Mouse (Mus musculus): ENCODE results near the gene Eml1.
A peak's percentile ranks its signal among the peaks of the same experiment; 100 is the strongest.

Gene Eml1

DNA sequence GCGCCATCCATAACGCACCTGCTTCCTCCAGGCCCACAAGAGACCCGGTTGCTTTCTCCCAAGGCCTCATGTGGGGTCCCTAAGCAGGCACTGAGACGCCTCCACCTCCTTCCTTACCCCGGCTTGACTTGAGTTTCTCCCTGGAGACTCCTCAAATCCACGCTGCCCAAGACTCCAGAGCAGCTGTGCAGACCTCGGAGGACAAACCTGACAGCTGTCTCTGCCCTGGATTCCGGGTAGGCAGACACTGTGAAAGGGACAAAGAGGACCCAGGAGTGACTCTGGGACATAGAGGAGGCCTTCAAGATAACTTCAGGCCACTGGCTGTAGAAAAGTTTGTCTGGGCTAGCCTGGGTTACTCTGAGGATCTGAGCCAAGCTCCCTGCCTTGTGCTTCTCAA is 3.9 kb downstream of the Eml1 start:
- DNase-seq: no peak

DNA sequence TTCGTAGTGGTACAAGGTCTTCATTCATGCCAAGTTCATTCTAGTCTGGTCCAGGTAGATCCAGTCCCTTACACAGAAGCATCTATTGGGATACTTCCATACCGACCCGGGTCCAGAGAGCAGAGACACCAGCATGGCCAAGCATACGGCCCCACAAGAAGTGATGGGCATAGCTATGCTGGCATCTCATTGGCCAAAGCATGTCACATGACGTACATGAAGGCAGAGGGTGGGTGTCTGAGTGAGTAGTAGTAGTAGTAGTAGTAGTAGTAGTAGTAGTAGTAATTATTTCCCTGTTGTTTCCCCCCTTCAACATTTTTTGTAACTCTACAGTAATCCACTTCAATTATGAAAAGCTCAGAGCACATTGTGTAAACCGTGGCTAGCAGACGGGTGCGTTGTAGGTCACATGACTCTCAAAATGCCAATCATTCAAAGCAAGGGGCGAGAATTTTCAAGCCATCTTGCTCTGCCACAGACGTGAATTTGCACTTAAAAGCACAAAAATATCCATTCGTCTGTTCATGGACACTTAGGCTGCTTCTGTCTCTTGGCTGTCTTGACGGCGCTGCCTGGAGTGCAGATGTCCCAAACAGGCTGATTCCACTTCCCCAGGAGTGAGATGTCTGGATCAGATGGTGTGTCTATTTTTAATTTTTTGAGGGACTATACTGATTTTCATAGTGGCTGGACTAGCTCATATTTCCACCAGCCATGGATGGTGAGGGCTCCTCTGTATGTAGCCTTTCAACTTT is 7.8 kb downstream of the Eml1 start:
- no peak for DNase-seq

DNA sequence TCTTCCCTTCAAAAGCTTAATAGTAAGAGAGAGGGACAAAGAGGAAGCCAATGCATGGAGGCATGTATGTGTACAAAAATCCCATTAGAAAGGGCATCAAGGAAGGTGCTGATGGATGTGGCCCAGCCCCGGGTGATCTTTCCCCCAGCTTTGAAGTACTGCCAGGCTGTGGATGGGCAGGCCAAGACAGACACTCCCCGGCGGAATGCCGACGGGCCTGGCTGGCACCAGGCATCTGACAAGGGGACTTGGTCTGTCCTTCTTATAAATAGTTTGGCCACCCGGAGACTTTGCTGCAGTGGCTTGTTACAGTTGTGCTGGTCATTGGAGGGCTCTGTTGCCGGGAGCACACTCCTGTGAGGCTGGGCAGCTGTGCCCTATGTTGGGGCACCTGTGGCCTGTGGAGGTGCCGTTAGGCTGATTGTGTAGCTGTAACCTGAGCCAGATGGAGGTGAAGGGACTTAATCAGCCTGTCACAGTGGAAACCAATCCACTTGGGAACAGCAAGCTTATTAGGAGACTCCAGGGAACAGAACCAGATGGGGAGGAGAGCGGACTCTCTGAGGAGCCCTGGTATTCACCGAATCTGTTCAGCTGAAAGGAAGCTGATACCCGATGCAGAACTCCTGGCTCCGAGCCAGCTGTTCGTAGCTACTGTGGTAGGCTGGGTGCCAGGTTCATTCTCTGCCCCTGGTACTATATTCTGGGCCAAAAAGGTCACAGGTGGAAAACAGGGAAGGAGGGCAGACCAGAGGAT is 15.9 kb downstream of the Eml1 start:
- DNase-seq: no peak

DNA sequence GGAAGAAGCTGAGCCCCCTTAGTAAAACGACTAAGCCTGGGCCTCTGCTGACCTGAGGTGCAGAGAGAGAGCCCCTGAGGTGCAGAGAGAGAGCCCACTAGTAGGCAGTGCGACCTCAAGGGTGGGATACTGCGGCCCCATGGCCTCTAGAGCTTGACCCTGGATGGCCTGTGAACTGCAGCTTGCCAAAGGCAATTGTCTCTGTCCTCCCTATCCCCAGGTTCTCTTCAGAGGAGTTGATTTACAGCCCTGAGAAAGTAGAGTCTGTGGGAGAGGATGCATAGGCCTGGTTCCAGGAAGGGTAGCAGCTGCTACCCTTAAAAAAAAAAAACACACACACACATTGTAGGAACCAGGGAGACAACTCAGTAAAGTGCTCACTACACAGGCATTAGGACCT is 19.0 kb downstream of the Eml1 start:
- no peak for DNase-seq

DNA sequence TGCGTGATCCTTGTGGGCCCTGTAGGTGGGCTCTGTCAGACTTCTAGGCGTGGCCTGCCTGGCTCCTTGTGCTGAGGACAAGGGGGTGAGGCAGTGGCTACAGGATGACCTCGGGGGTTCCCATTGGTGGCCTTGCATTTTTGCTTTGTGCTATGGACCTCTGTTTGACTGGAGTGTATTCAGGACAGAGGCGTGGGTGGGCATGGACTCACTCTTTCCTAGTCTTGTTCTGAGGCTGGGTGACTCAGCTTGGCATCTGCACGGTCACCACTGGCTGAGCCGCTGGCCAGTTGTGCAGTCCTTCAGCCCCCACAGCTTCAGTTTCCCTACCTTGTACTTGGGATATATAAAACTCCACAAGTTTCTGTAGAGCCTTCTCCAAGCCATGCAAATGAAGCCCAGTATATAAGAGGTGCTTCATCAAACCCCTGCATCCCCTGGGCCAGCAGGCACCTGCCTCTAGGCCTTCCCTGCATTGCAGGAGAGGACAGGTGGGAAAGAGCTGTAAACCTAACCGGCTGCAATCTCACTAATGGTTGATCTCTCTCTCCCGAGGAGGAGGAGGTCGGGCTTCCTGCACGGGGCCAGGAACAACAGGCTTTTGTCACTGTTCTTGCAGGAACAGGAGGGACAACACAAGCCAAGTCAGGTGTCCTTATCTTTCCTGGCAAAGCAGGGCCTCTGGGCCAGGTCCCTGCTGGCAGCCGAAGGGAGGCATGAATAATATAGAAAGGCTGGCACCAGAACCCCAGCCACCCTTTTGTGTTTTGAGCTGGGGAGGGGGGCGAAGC is 21.7 kb downstream of the Eml1 start:
- DNase-seq: no peak

DNA sequence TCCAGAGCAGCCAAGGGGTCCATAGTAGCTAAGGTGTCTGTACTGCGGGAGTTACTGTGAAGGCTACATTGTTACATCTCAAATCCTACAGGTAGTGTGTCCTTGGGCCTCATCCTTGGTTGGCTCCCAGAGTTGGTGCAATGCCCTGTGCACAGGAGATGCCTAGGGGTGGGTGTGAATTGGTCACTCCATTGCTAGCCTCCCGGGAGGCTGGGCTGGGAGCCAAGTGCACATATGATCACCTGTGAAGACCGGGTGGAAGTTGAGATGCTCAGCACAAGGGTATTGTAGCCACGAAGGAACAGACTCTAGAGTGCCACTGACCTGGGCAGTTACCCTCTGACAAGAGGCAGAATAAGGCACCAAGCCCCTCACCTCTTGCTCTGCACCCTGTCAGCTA is 22.3 kb downstream of the Eml1 start:
- DNase-seq: no peak

DNA sequence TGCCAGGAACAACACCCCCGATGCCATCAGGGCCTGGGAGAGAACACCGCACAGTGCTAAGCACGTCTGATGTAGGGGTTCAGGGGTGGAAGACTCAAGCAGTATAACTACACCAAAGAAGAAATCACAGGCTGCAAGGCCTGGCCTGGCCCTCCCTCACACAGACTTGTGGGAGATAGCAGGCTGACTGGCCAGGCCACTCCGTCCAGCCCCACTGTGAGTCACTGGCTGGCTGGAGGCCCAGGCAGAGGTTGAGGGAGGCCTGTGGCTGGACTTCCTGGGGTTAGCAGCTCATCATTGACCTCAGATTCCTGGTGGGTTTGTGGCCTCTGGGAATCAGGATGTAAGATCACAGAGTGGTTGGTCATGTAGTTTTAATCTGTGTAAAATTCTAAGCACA is 22.9 kb downstream of the Eml1 start:
- no peak for DNase-seq

DNA sequence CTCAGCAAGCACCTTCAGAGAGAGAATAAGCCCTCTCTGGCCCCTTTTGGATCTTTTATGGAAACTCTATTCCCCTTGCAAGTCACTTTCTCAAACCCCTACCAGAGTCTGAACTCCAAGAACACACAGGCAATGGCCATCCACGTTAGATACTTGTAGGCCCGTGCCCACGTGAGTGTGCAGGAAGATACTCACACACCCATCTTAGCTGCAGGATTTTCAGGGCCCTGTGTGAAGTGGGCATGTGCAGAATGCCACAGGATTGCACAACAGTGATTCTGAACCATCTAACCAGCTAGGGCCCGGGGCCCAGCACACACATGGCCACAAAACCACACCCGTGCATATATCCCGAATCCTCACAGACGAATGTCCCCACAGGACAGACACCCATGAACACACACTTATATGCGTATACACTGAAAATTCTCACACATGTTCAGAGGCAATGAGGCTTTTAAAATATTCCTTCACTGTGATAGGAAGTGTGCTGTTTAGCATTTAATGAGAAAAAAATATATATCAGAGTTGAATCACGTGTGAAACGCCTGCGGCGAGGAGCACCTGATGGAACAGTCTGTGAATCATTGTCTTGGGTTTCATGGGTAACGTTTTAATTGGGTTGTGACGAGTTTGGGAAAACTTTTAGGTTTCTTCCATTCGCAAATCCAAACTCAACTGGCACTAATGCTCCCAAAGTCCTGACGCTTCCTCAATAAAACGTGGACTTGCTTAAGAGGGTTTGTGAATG is 24.0 kb downstream of the Eml1 start:
- DNase-seq: no peak

DNA sequence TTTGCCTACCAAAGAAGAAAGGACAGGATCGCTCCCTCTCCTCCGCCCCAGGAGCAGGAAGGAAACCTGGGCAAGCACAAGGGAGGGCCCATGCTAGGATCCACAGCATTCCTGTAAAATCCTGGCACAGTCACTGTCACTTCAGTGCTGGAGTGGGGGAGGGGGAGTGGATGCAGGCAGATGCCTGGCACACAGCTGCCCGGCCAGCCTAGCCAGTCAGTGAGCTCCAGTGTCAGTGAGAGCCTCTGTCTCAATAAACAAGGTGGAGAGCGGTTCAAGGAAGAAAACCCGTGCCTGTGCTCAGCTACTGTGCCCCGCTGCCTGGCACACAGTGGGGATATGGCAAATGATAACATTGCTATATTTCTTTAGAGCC is 24.5 kb downstream of the Eml1 start:
- no peak for DNase-seq

DNA sequence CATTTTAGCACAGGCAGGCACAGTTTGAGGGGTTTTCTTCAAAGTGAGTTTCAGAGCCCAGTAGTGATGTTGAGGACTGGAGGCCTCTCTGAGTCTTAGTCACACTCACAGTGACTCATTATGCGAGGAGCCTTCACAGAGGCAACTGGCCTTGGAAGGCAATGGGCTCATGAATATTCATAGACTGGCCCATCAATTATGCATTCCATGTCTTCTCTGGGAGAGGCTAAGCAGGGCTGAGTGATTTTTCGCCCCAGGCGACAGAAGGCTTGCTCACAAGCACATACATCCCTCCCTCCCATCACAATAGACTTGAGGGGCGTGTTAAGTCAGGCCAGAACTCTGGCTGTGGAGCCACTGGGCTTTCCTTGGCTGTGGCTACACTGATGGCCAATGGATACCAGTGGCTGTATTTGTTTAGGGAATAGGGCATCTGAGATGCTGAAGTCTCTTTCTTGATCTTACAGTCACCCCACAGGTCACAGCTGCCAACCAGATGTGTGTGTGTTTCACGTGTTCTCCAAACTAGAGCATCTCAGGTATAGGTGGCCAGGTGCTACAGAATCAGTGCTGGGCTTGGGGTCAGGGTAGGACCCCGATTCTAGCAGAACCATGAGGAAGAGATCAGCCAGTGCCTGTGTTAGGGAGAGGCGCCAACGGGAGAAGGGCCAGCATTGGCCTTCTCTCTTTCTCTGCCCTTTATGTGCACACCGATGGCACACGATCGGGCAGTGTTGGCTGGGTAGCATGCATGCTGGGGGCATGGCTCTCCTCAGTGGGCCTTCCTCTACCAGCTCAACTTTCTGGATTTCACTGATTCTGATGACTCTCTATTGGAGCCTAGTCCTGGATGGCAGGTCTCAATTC is 25.6 kb downstream of the Eml1 start:
- no peak for DNase-seq

DNA sequence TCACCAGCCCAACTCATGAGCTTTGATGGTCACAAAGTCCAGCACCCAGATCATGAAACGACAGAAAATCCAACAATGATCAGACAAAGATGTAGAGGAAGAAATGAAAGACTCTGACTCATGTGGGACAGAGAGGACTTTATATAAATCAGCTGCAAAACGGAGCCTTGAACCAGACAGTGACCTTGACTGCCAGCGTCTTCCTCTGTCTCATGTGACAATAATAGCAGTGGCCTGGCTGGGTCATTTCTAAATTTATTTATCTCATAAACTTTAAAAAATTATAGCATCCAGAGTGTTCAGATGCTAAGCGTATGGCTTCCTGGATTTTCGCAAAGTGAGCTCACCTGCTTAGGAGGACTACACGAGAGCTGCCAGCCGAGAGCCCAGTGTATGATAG is 27.9 kb downstream of the Eml1 start:
- DNase-seq: no peak

DNA sequence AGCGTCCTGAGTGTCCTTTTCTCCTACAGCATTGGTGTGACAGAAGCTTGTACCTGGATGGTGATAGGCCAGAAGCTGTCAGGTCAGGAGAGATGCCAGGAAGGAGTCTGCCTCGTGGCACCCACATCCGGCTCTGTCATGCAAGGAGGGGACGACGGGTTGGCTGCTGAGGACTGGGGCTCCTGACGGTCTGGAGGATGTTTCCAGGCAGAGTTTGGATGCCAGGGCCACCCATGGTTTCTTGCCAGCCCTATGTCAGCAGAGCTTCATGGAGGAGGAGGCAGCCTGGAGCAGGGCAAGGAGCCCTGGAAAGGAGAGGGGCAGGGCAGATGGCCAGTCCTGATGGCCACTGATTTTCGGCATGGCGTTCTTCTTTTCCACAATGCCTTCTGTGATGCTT is 28.4 kb downstream of the Eml1 start:
- DNase-seq: no peak

DNA sequence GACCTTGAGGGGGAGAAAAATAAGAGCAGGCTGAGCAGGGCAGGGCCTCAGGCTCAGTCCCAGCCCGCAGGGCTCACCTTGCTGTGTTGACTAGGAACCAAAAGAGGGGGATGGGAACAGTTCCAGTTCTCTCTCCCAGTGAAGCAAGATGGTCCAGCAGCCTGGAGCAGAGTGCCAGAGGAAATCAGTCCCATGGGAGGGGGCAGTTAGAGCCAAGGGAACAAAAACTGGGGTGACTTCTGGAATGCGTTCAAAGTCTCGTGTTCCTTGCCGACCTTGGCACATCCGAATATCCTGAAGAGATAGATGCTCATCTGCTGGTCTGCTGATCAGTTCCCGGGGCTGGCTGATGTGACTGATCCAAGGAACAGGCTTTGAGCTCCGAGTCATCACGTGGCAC is 30.2 kb downstream of the Eml1 start:
- no peak for DNase-seq

DNA sequence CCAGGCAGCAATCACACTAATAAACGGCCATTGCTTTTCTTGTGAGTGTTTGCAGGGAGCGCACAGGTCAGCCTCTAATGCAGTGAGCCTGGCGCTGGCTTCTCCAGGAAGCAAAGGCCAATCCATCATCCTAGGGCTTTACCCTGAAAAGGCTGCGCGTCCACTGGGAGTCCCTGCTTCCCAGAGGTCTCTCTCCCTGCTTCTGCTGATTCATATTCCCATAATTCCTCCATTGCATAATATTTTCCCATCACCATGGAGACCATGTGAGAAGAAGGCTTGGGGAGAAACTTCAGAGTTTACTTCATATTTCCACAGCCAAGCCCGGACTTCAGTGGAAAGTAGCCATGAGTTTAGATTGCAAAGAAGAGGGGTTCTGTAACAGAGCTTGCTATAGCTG is 33.2 kb downstream of the Eml1 start:
- no peak for DNase-seq

DNA sequence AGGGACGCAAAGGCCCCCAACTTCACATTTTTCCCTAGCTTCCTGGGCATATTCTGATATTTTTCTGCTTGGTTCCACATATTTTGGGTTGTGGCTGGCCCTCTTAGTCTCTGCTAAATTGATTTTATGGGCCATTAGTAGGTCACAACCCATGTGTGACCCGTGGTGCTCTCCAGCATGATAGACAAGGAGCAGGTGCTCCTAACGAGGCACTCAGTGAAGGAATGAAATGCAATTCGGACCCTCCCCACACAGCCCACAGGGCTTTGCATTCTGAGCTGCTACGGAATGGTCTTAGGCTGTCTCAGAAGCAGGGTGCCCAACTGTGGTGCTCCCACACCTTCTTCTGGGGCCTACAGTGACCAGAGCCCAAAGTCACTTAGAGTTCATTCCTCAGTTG is 38.3 kb downstream of the Eml1 start:
- DNase-seq: no peak

DNA sequence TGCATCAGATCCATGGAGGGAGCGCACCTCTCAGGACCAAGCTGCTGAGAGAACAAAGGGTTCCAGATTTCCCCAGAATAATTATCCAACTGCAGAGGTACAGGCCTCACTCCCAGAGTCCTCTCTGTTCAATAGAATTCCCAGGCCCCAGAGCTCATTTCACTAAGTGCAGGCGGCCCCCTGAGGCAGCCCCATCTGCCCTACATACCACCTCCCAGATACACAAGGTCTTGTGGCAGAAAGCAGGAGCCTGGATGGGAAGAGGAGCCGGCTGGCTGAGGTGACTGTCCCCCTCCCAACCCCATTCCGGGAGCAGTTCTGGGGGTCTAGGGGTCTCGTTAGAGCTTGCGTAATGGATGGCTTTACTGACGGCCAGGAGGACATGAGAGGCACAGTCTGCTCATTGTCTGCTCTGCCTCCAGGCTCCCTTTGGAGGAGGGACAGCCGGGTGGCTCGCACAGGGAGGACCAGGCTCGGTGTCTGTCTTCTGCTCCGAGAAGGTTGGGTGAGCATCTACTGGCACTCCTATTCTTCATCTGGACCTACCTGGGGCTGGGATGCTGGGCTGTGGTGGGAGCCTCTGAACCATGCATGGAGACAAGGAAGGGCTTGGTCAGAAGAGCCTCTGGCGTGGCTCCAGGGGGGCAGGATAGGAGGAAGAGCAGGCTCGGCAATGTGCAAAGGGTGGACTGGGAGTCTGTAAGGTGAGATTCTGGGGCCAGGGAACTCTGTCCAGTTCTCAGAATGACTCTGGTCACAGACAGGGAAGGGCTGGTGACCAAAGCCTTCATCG is 39.9 kb downstream of the Eml1 start:
- no peak for DNase-seq

DNA sequence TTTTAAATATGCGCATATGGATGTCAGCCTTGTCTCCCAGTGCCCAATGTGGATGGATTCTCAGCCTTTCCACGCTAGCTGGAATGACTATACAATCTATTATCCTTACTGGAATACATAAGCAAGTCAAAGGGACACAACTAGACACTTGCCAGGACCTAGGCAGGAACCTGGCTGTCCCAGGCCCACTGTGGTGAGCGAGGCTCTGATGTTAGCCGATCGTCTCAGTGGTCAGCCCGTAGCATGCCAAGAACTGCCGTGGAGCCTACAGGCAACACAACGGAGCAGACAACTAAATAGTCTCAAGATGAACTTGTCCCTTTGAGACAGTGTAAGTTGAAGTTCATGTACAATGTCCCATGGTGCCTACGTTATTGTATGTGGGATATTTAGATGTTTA is 44.2 kb downstream of the Eml1 start:
- DNase-seq: no peak

DNA sequence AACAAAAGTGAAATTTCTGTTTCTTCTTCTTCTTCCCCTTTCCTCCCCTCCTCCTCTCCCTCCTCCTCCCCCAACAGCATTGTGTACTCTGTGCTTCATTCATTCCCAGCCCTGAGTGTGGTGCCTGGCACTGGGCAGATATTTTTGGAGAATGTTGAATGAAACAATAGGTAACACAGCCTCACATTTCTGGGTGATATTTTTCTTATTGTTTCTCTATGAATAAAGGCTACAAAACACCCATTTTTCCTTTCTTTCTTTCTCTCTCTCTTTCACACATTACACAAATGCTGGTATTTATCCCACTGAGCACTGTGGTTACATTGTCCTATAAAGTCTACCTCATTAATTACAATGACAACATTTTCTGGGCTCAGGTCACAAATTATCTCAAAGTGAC is 48.8 kb downstream of the Eml1 start:
- no peak for DNase-seq

DNA sequence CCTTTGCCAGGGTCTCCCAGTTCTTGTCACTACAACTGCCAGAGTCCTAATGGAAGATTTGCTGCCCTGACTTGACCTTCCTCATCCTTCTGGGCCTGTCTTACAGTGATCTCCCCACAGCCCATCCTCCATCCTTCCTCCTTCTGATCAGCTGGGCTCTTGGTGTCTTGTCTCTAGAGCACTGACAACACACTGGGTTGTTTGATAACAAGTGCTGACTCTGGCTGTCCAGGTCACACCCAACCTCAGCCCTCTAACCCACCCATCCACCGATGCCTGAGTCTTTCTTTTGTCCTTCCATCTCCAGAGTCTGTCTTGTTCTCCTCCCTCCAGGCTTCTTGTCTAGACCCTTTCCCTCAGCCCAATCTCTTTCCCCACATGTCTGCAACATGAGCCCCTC is 50.7 kb downstream of the Eml1 start:
- no peak for DNase-seq

DNA sequence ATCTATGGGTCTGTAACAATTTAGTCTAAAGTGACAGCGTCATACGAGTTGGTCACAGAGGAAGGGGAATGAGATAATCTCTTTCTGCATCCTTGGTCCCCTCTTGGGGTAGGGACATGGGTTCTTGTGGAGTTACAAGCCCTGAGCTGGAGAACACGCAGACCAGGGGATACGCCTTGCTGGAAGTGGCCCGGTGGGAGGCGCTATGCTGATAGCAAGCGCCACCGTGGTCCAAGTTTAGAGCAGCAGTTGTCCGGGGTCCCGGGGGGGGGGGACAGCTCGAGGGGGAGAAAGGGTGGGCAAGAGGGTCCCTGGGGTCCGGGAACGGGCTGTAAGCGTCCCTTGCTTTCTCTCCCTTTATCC is 51.7 kb downstream of the Eml1 start:
- DNase-seq: peak; percentile 5

DNA sequence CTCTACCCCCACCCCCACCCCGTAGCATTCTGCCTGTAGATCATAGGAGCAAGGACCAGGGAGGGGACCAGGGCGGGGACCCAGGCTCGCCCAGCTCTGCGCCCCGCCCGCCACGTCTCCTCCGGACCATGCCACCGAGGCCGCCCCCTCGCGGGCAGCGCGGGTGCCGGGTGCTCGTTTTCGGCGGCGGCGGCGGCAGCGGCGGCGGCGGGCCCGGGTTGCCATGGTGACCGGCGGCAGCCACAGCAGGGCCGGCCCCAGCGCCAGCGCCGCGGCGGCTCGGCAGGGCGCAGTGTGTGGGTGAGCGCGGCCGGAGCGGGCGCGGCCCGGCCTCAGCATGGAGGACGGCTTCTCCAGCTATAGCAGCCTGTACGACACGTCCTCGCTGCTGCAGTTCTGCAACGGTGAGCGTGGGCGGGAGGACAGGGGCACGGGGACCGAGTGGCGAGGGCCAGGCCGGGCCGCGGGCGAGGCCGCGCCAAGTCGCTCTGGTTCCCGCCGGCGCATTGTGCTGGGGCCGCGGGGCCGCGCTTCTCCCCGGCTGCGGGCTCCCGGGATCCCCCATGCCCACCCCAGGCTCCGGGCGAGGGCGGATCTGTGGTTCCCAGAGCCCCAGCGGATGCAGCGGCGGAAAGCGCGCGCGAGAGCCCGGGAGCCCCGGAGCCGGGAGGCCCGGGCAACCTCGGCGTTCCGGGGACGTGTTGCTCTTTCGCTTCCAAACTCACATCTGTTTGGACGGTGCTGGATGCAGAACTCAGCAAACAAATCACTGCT is 52.3 kb downstream of the Eml1 start:
- DNase-seq: peak; percentile 80

Data from thymus, postnatal 14 days (tissue).